Mouse (Mus musculus) monocyte, adult 5-6 weeks (primary cell): ENCODE results near the gene Ttc38. TPM values are rescaled to one million over a fixed set of nuclear protein-coding genes. Genes with fewer than 3 reads are reported as not detected.
"Not testable (repeated sequence)": the region's sequence is repeated elsewhere in the genome, so short reads cannot be mapped to it uniquely, and the experiment has no call there.

Source experiments
- ATAC-seq: fragments of 153-309, 156-312 bp; replicated peaks from 2 replicates; pipeline ENCODE4 v1.8.0; 2017; ENCODE audit warnings: mild to moderate bottlenecking; ENCODE audit not compliant: low TSS enrichment, insufficient number of reproducible peaks, severe bottlenecking, poor library complexity, low FRiP score
- total RNA-seq: library from RNA; stranded (forward); fragments of 200-1000, 200-491, 200-594 nt; gene quantifications from 3 replicates; pipeline ENCODE4 v1.2.3, GENCODE M21; 2017

The Ttc38 gene
- total RNA-seq, 1 experiment from 2014 or later = 8.5 TPM

- no peak for ATAC-seq
Measured at GRCm38 (mm10) chr15:85813428-85813827, 18.7 kb upstream of the Ttc38 start.

- no peak for ATAC-seq
Measured at GRCm38 (mm10) chr15:85821203-85822010, 10.7 kb upstream of the Ttc38 start, which contains the start of gene Pkdrej. TSS of gene Pkdrej (minus strand) at chr15:85821734.

DNA sequence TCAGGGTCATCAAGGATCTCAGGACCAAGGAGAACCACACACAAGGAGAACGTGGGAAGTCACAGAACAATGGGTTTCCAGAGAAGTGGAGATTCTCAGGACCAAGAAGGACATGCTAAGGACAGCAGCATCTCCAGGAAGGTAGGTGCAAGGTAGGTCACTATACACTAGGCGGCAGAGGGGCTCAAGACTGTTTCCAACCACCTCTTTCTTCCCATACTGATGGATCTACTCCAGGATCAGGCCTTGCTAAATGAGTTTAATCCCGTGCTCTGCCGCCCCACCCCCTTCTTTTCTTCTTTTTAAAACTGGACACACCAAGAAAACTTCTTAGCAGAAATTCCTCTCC, 10.1 kb upstream of the Ttc38 start:
- ATAC-seq = no peak

- ATAC-seq = no peak
Measured at GRCm38 (mm10) chr15:85826676-85827075, 5.4 kb upstream of the Ttc38 start.

DNA sequence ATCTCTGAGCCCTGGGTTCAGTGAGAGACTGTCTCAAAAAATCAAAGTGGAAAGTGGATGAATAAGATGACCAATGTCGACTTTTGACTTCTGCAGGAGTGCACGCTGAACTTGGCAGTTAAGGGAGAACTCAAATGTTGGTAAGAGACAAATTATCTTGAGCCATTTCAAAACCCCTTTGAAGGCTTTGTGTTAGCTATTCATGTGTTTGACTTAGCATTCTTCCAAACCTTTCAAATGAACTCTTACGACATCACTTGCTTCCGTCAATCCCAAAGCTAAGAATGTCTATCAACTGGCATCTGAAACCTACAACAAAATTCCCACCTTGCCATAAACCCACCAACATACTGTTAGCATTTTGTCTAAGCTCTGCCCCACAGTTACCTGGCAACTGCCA, 4.0 kb upstream of the Ttc38 start:
- ATAC-seq = no peak

DNA sequence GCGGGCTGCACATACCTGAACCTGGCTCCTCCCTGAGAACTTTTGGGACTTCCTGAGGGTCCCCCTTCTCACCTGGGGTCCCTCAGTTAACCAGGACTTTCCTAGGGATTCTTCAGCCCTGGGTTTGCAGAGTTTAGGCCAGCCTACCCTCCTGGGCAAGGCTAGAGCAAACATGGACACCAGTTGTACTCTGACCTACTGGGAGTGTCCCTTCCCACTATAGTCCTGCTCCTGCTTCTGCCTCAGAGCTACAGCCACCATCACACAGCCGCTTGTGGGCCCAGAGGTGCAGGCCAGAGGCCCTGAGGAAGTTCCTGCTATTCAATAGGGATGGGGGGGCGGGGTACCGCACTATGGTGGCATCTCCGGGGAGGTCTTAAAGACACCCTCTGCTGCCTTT, 2.6 kb upstream of the Ttc38 start:
- no peak for ATAC-seq

DNA sequence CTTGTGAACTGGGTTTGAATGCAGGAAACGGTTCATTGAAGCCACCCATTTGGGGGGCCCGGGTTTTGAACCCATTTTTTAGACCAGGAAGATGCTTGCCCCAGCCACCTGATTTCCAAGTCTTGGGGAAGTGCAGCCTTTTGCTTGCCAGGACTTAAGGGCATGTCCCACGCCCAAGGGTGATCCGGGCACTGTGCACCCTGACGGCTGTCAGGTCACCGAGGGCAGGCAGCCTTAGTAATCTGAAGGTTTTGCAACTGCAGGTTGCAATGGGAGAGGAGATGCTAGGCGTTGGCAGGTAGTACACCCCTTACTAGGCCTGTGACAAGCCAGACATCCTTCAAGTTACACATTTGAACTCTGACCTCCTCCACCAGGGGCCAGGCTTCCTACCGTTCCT, 493 bp downstream of the Ttc38 start:
- no peak for ATAC-seq

DNA sequence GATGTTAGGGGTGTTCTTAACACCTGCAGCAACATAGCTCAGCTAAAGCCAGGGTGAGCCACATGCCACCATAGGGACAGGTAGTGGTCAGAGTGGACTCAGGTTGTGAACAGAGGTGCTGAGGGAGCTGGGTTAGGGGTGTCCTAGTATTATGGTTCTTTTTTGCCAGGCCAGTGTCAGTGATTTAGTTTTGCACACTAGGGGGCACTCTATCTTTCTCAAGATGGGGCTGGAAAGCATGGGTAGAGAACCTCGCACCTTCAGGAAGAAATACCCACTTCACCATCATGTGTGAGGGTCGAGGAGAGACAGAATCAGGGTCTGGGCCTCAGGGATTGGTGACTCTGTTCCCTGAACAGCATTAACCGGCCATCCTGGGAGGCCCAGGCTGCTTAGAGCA, 3.2 kb downstream of the Ttc38 start:
- ATAC-seq = no peak

DNA sequence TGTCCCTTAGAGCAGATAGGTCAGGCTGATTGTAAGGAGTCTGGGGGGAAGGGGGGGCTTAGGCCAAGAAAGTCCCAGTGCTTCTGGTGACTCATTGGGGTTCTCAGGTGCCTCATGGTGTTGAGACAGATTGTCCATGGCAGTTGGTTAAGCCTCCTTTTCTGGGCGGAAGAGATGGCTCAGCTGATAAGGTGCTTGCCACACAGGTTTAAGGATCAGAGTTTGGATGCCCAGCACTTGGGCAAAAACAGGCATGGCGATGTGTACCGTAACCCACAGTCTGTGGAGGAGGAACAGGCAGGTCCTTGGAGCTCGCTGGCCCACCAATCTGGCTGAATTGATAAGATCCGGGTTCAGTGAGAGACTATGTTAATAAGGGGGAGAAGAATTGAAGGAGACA, 4.8 kb downstream of the Ttc38 start:
- ATAC-seq = no peak

DNA sequence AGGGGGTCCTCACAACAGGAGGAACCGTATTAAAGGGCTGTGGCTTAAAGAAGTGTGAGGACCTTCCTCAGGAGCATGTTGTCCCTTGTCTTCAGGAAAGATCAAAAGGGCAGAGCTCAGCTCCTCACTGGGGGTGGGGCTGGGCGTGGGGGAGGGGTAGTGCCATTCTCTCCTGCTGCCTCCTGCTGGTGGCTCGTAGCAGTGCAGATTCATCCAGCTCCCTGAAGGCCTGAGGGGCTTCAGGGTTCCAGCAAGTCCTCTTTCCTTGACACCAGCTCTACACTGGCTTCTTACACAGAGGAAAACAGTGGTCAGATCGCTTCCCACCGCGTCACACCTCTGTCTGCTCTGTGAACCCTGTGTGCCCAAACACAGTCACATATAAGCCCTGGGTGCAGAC, 8.9 kb downstream of the Ttc38 start:
- ATAC-seq = no peak

- ATAC-seq = no peak
Measured at GRCm38 (mm10) chr15:85841796-85842360, 9.8 kb downstream of the Ttc38 start.

DNA sequence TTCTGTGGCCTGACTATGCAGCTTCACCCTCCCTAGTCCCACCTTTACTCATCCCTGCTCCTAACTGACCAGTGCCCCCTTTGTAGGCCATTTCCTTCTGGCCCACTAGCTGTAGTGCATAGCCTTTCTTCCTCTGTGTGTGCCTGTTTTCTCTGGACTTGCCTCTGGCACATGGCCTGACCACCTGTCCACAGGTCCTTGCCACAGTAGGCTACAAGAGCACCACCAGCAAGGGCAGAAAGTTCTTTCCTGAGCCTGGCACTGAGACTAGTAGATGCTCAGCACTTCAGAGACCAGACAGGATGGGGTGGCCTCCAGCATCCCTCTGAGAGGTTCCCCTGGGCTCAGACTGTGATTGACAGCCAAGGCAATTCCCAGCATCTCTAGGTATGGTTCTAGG, 13.0 kb downstream of the Ttc38 start:
- ATAC-seq = no peak

DNA sequence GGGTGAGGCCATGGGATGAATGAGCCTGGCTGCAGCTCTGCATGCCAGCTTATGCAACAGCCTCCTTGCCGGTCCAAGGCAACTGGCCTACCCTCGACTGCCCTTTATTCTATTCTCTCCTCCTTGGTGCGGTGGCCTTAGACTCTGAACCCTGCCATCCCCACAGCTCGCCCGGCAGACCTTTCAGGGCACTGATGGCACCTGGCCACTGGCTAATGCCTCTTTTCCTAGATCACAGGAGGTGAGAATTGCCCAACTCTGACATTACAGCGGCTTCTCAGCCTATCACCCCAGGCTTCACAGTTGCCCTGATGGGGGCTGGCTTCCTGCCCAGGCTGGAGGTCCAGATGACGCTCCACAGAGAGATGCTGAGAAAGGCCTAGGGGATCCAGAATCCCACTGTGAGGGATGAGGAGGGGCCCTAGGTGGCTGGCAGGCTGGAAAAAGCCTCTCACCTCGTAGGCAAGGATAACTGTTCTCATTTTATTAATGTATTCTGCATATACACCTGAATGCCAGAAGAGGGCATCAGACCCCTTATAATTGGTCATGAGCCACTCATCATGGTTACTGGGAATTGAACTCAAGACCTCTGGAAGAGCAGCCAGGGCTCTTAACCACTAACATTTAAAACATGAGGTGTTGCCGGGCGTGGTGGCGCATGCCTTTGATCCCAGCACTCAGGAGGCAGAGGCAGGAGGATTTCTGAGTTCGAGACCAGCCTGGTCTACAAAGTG, 19.7 kb downstream of the Ttc38 start:
- ATAC-seq = no peak

DNA sequence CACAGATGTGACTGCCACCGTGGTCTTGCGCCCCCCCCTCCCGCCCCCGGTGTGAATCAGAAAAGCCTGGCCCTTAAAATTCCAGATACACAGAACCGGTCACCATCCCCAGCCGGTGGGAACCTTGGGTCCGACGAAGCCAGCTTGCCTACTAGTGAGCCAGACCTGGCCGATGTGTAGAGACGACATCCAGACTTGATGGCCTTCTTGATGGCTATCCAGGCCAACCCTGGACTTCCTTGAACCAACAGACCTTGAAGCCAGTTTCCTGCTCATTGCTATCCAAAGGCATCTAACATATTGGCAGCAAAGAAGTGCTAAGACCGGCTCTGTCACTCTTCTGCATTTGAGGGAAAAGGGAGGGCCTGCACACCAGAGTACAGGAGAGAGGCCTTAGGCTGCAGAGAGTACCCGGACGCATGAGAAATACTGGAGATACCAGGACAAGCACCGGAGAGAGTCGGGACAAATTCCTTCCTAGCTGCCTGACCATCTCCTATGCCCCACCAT, 26.9 kb downstream of the Ttc38 start:
- no peak for ATAC-seq

GRCm38 (mm10) chr15:85859490-85860031, 27.5 kb downstream of the Ttc38 start, which contains the start of gene Gtse1:
TSS of gene Gtse1 (plus strand) at chr15:85859745.
- ATAC-seq = peak; percentile 99

GRCm38 (mm10) chr15:85865913-85866312, 33.8 kb downstream of the Ttc38 start:
- not testable (repeated sequence) for ATAC-seq

DNA sequence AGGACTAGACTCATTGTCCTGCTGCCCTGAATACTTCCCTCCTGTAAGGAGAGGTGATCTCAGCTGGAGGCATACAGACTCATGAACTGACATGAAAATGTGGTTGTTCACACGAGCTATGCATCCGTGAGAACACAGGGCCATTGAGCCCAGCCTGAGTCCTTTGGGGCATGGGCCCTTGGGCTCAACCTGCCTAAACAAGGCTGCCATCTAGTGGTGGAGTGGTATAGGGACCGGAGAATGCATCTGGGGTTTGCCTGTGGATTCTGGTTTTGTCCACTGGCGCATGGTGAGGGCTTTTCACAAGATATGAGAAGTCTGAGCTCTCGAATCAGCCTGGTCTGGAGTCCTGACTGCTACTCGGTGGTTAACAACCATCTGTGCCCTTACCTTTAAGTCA, 35.6 kb downstream of the Ttc38 start:
- ATAC-seq = peak; percentile 82

- ATAC-seq = no peak
Measured at GRCm38 (mm10) chr15:85877336-85877735, 45.2 kb downstream of the Ttc38 start.

DNA sequence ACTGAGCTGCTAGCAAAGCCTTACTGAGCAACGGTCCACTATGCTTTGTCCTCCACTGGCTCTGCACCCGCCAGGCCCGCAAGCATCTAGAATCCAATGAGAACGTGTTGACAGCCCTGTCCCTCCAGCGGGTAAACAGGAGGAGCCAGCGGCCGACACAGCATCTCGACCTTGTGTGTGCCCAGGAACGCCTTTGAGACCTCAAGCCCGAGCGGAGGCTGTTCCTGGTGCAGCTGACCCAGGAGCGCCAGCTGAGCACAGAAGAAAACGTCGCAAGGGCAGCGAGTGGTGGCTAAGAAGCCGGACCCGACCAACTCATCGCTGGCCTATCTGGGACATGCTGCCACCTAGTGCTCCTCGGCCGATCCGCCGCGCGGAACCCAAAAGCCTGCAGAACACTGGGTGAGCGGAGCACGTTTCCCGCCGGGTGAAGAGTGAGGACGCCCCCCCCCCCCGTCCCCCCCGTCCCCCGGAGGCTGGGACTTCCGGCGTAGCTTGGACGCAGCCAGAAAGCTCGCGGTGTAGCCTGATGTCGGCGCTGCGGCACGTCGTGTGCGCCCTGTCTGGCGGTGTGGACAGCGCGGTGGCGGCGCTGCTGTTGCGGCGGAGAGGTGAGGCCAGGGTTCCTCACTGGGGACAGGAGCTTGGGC, 46.9 kb downstream of the Ttc38 start, which contains the start of gene Trmu:
Gene Trmu (plus strand): TSS at position 465 of the 650 bp plus-strand sequence.
- ATAC-seq = peak; percentile 87
